13 mouse cellular contexts compared by ENCODE assay signal in the genomic region with DNA sequence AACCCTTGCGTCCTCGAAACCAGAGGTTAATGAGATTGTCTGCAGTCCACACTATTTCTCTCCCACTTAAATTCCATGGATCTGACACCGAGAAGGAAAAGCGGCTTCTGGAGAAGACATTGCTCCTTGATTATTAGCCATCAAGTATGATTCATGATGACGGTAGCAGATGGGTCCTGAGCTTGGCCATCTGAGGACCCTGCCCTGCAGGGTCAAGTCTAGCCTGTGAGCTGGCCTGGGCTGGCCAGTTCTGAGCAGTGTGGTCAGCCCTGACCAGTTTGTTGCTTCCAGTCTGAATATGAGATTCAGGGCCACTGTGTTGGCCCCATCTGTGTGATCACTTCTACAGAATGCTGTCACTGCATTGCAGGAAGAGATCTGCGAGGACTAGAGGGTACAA.
DNase-seq lines count a peak whose midpoint lies in the region.
"Had no signal": no experiment of that assay in that cellular context is flagged by ENCODE, and none has a peak within 500 bp of the region (broad histone marks: within the 10 kb centered on the region; RNA-seq: fewer than 3 reads in every experiment).

No protein-coding gene starts in this region.

- DNase-seq in heart, adult 11 months = peak; percentile 90
- no peak for DNase-seq in heart, postnatal 25 days (ENCODE audit: low spot score)
- DNase-seq: adrenal gland, adult 2 months; adrenal gland, adult 8-10 months; adrenal gland, postnatal 10 days; adrenal gland, postnatal 14 days; adrenal gland, postnatal 25 days; adrenal gland, postnatal 36 days; B cell, adult 2 months; cerebellum, adult 11 months; cerebellum, adult 11-12 months; cerebellum, adult 18-20 months; cerebellum, adult 2 months had no signal

- intact Hi-C loops in heart, postnatal 25 days (cut with DNase I) = no loop called here
